Mouse (Mus musculus): ENCODE results near the gene Rtkn2. TPM values are rescaled to one million over a fixed set of nuclear protein-coding genes. Genes with fewer than 3 reads are reported as not detected.

The Rtkn2 gene
- total RNA-seq, 2 experiments from 2014 or later, result 5.3 to 8.6 TPM

DNA sequence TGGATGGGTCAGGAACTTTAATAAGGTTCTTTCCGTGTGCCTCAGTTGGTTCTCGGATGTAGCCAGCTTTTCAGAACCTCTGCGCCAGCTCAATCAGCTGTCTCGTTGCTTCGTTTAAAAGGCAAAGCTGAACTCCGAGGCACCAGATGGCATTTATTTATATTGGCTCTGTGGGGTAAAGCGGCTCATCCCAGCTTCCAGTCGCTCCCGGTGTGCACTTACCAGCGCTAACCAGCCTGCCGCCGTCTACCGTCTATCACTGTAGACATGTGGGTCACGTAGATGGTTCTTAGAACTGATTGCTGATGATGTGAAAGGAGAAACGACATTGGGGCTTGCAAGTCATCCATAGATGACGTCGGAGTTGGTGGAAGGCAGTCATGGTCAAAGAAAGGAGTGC is 5.7 kb downstream of the Rtkn2 start:
- no peak for ATAC-seq (ENCODE audit: poor library complexity, severe bottlenecking)

DNA sequence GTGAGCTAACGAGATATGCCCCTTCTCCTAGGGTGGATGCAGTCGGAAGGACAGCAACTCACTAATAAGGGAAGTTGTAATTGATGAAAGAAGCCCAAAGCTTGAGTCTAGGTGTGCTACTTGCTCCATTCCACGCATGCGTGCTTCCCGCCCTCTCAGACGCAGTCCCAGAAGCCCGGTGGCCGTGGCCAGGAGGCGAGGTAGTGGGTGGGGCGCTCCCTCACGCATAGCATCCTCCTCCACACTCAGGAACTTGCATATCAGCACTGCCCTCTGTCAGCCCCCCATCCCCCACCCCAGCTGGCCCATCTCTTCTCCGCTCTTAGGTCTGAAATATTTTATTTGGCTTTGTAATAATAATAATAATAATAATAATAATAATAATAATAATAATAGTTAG is 16.0 kb downstream of the Rtkn2 start:
- no peak for ATAC-seq (ENCODE audit: poor library complexity, severe bottlenecking)

DNA sequence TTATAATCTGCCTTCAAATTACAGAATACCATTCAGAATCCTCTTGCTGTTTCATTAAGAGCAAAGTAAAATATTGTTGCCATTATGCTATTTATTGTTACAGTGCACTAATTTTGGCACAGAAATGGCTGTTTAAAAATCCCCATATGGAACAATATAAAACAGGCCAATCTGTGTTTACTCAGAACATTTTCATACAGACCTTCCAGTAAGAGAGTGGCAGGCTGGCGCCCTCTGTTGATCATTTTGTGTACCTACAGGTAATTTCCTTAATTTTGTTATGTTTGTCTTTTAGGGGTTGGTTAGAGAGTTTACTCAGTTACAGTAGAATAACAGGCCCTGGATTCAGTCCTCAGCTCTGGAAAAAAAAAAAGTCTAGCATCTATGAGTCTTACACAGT is 16.8 kb downstream of the Rtkn2 start:
- peak; percentile 56; the same call in 1 of the 2 replicates for ATAC-seq (ENCODE audit: poor library complexity, severe bottlenecking)

DNA sequence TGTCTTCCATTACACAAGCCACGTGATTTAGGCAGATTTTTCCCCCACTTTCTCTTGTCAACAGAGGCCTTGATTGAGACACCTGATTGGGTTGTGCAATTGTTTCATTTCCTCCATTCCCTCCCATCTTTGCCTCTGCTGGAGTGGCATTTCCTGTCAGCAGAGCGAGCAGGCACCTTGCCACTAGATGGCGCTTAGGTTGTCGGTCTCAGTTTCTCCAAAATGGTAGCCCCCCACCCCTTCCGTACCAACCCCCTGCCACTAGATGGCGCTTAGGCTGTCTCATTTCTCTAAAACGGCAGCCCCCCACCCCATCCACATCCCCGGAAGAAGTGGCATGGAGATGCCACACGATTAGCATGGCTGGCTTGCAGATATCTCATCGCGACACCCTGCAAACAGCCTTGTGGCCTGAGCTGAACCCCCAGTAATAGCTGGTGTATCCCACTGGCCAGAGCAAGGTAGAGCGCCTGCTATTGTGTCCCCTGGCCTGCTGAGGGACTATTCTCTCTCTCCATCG is 18.8 kb downstream of the Rtkn2 start:
- ATAC-seq (ENCODE audit: poor library complexity, severe bottlenecking), result peak; percentile 94

GRCm38 (mm10) chr10:67999170-67999569 is 19.8 kb downstream of the Rtkn2 start:
- no peak for ATAC-seq (ENCODE audit: poor library complexity, severe bottlenecking)

- no peak for ATAC-seq (ENCODE audit: poor library complexity, severe bottlenecking)
Observed at GRCm38 (mm10) chr10:68001456-68001855, 22.1 kb downstream of the Rtkn2 start.

DNA sequence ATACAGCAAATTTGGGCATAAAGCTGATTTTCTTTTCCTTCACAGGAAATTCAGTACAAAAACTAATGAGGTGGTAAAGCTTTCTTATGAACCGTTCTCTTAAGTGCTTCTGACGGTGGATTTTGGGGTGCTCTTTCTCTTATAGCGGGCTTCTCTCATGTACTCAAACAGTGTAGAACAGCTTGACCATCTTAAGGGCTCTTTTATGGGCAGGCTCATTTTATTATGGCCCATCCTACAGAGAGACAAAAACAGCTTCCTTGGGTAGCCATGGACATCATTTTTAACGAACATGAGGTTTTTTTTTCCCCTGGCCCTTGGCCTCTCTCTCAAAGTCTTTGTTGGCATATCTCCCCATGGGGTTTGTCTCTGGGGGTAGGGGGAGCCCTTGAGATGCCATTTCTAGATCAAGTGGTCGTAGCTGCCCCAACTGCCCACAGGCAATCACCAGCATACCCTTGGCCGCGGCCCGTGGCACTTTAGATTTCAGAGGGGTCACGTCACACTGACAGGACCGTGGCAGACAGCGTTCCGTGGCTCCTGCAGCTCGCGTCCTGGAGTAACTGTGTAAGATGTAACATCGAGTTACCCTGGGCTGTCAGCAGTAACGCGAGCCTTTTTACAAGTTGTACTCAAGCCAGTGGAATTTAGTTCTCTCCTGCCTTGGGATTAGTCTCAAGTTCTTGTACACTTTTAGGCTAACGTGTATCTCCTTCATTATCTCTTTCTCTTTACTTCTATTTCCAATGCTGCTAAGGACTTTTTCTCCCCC is 24.5 kb downstream of the Rtkn2 start:
- no peak for ATAC-seq (ENCODE audit: poor library complexity, severe bottlenecking)

GRCm38 (mm10) chr10:68005404-68005803 is 26.0 kb downstream of the Rtkn2 start:
- no peak for ATAC-seq (ENCODE audit: poor library complexity, severe bottlenecking)

GRCm38 (mm10) chr10:68006491-68006890 is 27.1 kb downstream of the Rtkn2 start:
- no peak for ATAC-seq (ENCODE audit: poor library complexity, severe bottlenecking)

DNA sequence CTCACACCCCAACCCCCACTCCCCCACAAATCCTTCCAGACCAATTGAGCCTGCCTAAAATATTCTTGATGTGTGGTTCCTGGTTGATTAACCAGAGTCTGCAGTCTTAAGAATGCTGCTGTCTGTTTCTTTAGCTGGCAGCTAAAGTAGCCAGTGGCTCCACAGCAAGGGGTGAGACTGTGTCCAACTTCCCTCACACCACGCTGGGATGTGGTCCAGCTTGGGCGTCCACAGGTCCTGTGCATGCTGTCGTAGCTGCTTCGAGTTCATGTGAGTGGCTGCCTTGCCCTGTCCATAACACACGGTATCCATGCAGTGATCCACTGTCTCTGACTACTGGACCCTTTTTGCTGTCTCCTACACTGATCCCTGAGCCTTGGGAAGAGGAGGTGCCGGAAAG is 27.7 kb downstream of the Rtkn2 start:
- no peak for ATAC-seq (ENCODE audit: poor library complexity, severe bottlenecking)

DNA sequence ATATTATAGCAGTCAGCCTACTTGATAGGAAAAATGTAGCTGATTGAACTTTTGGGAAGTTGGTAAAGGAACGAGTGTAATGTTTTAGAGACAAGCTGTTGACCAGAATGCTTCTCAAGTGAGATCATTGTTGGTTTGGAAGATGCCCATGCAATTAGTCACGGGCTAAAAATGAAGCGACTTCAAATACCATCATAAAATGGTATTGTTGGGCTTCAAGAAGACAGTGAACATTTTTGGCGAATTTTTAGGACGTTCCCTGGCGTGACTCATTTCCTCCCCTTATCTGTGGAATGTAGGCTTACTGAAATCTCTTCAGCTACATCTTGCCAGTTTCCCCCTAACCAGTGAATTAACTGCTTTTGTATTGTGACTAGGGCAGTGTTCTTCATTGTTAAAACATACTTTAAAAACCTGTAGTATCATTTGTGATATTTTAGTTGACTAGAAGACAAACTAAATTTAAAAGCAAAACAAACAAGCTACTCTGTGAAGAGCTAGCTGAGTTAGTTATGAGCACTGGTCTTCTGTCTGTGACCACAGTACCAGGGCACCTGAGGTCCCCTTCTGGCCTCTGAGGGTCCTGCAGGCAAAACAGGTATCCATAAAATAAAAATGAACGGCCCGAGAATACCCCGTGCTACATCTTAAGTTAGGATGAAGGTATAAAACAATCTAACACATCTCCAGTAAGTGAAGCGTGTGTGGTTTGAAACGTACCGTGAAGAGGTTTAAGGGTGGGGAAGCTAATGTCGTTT is 29.0 kb downstream of the Rtkn2 start:
- no peak for ATAC-seq (ENCODE audit: poor library complexity, severe bottlenecking)

DNA sequence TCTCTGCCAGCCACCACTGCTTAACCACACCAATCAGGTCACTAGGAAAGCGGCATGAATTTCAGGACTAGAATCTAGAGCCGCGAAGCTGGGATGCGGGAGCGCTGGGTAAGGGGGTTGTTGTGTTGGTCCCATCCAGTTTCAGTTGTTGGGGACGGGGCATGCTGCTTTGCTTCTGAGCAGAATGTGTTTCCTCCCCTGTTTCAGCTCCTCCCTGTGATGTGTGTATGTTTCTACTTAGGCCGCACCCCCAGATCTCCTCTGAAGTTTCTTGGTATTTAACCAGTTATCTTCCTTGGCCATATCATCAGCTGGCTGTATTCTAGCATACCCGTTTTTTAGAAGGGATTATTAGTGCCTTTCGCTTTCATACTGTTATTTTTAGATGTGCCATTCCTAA is 29.9 kb downstream of the Rtkn2 start:
- no peak for ATAC-seq (ENCODE audit: poor library complexity, severe bottlenecking)

DNA sequence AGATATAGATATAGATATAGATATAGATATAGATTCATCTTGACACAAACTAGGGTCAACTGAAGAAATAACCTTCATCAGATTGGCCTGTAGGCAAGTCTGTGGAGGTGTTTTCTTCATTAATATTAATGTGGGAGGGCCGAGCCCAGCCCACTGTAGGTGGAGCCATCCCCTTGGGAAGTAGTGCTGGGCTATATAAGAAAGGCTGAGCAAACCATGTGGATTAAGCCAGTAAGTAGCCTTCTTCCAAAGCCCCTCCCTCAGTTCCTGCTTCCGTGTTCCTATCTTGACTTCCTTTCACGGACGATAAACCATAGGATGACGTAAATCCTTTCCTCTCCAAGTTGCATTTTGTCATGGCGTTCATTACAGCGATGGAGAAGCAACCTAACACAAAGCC is 30.5 kb downstream of the Rtkn2 start:
- no peak for ATAC-seq (ENCODE audit: poor library complexity, severe bottlenecking)

DNA sequence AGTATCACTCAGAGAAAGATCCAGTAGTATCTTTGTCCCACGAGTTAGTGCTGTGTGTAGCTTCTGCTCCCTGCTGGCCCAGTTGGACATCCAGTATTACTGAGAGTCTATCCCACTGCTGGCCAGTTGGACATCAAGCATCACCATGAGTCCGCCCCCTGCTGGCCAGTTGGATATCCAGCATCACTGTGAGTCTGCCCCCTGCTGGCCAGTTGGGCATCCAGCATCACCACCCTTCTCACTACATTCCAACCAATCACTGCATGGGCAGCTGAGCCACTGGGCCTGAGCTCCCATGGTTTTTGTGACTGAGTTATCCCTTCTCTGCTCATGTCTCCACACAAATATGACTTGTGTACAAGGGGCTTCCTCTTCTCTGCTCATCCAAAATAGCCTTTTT is 33.8 kb downstream of the Rtkn2 start:
- ATAC-seq (ENCODE audit: poor library complexity, severe bottlenecking), result peak; percentile 89

- no peak for ATAC-seq (ENCODE audit: poor library complexity, severe bottlenecking)
Observed at GRCm38 (mm10) chr10:68020755-68021154, 41.4 kb downstream of the Rtkn2 start.

DNA sequence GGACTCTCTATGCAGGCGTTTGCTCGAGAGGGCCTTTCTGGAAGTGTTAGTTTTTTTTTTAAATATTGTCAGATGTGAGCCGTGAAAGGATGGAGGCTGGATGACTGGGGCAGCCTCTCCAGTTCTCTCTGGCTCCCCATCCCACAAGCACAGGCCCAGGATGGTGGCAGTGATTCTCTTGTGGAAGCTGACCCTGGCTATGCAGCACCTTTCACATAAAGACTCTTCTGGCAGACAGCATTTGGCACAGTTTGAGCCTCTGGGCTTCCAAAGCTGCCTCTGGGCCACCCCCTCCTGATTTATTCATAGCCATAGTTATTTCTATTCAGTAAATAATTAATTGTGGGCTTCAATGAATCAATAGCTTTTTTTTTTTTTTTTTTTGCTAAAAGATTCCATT is 46.3 kb downstream of the Rtkn2 start:
- no peak for ATAC-seq (ENCODE audit: poor library complexity, severe bottlenecking)

GRCm38 (mm10) chr10:68028327-68029080 is 49.1 kb downstream of the Rtkn2 start:
- ATAC-seq (ENCODE audit: poor library complexity, severe bottlenecking), result peak; percentile 43

DNA sequence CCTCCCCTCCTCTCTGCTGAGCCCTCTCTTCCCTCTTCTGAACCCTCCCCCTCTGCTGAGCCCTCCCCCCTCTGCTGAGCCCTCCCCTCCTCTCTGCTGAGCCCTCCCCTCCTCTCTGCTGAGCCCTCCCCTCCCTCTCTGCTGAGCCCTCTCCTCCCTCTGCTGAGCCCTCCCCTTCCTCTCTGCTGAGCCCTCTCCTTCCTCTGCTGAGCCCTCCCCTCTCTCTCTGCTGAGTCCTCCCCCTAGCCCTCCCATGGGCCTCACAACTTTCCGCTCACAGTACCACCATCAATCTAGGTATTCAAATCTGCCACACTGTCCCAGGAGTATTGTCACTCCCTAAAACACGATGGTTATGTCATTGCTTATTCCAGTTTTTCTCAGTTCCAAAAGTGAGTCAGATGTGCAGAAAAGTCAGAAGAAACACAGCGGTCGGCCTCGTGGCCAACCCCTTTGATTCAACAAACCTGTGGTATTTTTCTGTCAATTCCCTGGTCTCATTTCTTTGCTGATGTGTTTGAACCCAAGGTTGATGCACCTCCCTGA is 49.8 kb downstream of the Rtkn2 start:
- ATAC-seq (ENCODE audit: poor library complexity, severe bottlenecking), result peak; percentile 80

DNA sequence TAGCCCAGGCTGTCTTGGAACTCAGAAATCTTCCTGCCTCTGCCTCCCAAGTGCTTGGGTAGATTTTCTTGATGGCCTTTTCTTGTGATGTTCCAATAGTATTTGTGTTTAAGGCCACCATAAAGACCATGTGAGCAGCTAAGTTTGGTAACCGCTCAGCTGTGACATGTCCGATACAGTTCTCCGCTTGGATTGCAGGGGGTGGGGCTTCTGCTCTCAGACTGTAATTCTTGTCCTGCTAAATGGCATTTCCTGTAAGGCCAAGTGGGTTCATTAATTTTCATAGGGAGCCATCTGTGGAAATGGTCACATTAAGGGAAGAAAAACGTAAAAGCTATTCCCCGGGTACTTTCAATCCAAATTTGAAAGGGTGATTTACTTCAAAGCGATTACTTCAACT is 50.7 kb downstream of the Rtkn2 start:
- no peak for ATAC-seq (ENCODE audit: poor library complexity, severe bottlenecking)

- ATAC-seq (ENCODE audit: poor library complexity, severe bottlenecking), result no peak
Observed at GRCm38 (mm10) chr10:68035707-68036367, 56.5 kb downstream of the Rtkn2 start.
